Mouse (Mus musculus) stomach, postnatal 0 days (tissue): ENCODE measurements around the gene Nt5c2.

ENCODE experiments used
- CTCF ChIP-seq: IDR thresholded peaks from 2 replicates; pipeline ENCODE4 v1.5.1; 2016; ENCODE audit warnings: antibody characterized with exemption, low read depth, mild to moderate bottlenecking, moderate library complexity
- EP300 ChIP-seq: optimal IDR thresholded peaks from 2 replicates; pipeline ENCODE3; 2016; ENCODE audit warnings: antibody characterized with exemption

DNA sequence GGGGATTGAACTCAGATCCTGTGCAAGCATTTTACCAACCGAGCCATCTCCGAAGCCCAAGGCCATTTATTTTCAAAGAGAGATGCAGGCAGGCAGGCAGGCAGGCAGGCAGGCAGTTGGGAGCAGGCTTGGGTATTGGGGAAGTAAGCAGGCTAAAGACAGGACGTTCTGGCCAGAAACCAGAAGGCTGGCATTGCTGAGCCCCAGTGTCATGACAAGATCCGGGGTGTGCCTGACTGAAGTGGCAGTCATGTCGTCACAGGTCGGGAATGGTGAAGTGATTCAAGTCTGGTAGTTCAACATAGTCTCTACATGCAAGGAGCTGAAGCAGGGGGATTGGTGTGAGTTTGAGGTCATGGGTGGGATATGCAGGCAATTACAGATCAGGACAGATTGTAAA lies 27.3 kb downstream of the Nt5c2 start:
- TF ChIP-seq CTCF: no peak
- no peak for TF ChIP-seq EP300
